Mouse (Mus musculus) myocyte (in vitro differentiated cells): ENCODE results near the gene Wdr74. TPM values are rescaled to one million over a fixed set of nuclear protein-coding genes. Genes with fewer than 3 reads are reported as not detected.

Experiments used
- H3K27me3 ChIP-seq: one replicate; pipeline ENCODE4 v1.6.1; 2011; ENCODE audit not compliant: control insufficient read depth, insufficient read depth, insufficient read length
- H3K36me3 ChIP-seq: one replicate; pipeline ENCODE4 v1.6.1; 2011; ENCODE audit not compliant: control insufficient read depth, insufficient read depth
- H3K4me2 ChIP-seq: one replicate; pipeline ENCODE4 v1.6.1; 2011; ENCODE audit warnings: low read depth, control low read depth
- H3K4me3 ChIP-seq: one replicate; pipeline ENCODE4 v1.5.1; 2011; ENCODE audit warnings: mild to moderate bottlenecking, control low read depth, moderate library complexity
- H3K79me2 ChIP-seq: one replicate; pipeline ENCODE4 v1.6.1; 2011; ENCODE audit not compliant: control insufficient read depth, insufficient read depth
- H3ac ChIP-seq: one replicate; pipeline ENCODE4 v1.6.1; 2011; ENCODE audit not compliant: control insufficient read depth, insufficient read length
- CEBPB ChIP-seq: IDR thresholded peaks from 2 replicates; pipeline ENCODE4 v1.6.1; 2011; ENCODE audit warnings: mild to moderate bottlenecking, moderate library complexity; ENCODE audit not compliant: poor library complexity, insufficient read depth, severe bottlenecking
- E2F4 ChIP-seq: IDR thresholded peaks from one replicate; pipeline ENCODE4 v1.6.1; 2011; ENCODE audit warnings: mild to moderate bottlenecking, control low read depth, moderate library complexity; ENCODE audit not compliant: insufficient read depth
- MAX ChIP-seq: IDR thresholded peaks from one replicate; pipeline ENCODE4 v1.6.1; 2011; ENCODE audit warnings: low read depth, mild to moderate bottlenecking, control low read depth
- MYOD1 ChIP-seq, 3 experiments: IDR thresholded peaks; one replicate each; pipeline ENCODE4 v1.6.1; 2011; ENCODE audit warnings: control low read depth in 2 of 3, low read depth in 2 of 3, mild to moderate bottlenecking in 2 of 3, moderate library complexity in 1 of 3; ENCODE audit not compliant: insufficient read length in 2 of 3, control insufficient read depth in 1 of 3
- MYOG ChIP-seq, 3 experiments: IDR thresholded peaks; one replicate each; pipeline ENCODE4 v1.6.1; 2011; ENCODE audit warnings: control low read depth in 2 of 3, low read depth in 2 of 3, mild to moderate bottlenecking in 2 of 3; ENCODE audit not compliant: insufficient read length in 2 of 3, control insufficient read depth in 1 of 3, insufficient read depth in 1 of 3
- POLR2A ChIP-seq: IDR thresholded peaks from one replicate; pipeline ENCODE4 v1.6.1; 2011; ENCODE audit warnings: low read depth, mild to moderate bottlenecking, control low read depth, moderate library complexity; ENCODE audit not compliant: insufficient read length
- POLR2AphosphoS2 ChIP-seq: IDR thresholded peaks from one replicate; pipeline ENCODE4 v1.6.1; 2011; ENCODE audit warnings: low read depth, control low read depth; ENCODE audit not compliant: insufficient read length
- REST ChIP-seq: IDR thresholded peaks from one replicate; pipeline ENCODE4 v1.6.1; 2011; ENCODE audit warnings: mild to moderate bottlenecking, control low read depth, moderate library complexity; ENCODE audit not compliant: insufficient read depth, insufficient read length
- SRF ChIP-seq: IDR thresholded peaks from one replicate; pipeline ENCODE4 v1.6.1; 2011; ENCODE audit warnings: low read depth; ENCODE audit not compliant: control insufficient read depth, insufficient read length
- TCF12 ChIP-seq: IDR thresholded peaks from one replicate; pipeline ENCODE4 v1.6.1; 2011; ENCODE audit warnings: mild to moderate bottlenecking, control low read depth; ENCODE audit not compliant: poor library complexity, insufficient read depth, severe bottlenecking
- TCF3 ChIP-seq: IDR thresholded peaks from one replicate; pipeline ENCODE4 v1.6.1; 2011; ENCODE audit warnings: low read depth, control low read depth; ENCODE audit not compliant: insufficient read length
- USF1 ChIP-seq: IDR thresholded peaks from one replicate; pipeline ENCODE4 v1.6.1; 2011; ENCODE audit warnings: low read depth, mild to moderate bottlenecking, control low read depth, moderate library complexity
- polyA plus RNA-seq: library from polyadenylated mRNA; unstranded; fragments of >200 nt; fragmentation: generic; extraction: Trizol; gene quantifications from one replicate; pipeline ENCODE4 v1.2.1, GENCODE M21; 2012; ENCODE audit warnings: missing spikeins

The Wdr74 gene
- polyA plus RNA-seq, 1 experiment = 109 TPM

- H3K36me3 ChIP-seq = peaks cover 13% of the 10 kb centered on the region
- no peaks in the 10 kb centered on the region for H3K27me3 ChIP-seq
- no peak overlapping the region for H3K4me3 ChIP-seq
- no peak for TF ChIP-seq TCF12
- no peak for TF ChIP-seq MAX
- TF ChIP-seq MYOD1 (IDR thresholded peaks at IDR 0.05; ENCODE audit: control insufficient read depth in 1 of 3, insufficient read length in 2 of 3, low read depth in 2 of 3) = no peak
- TF ChIP-seq E2F4 = no peak
- TF ChIP-seq POLR2AphosphoS2 = no peak
- no peak for TF ChIP-seq TCF3
- no peak for TF ChIP-seq USF1
- no peak for TF ChIP-seq CEBPB
- no peak for TF ChIP-seq SRF
- no peak for TF ChIP-seq REST
- no peak for TF ChIP-seq POLR2A
- TF ChIP-seq MYOG (IDR thresholded peaks at IDR 0.05; ENCODE audit: control insufficient read depth in 1 of 3, insufficient read depth in 1 of 3, insufficient read length in 2 of 3, low read depth in 2 of 3) = no peak
- peaks cover 21% of the 10 kb centered on the region for H3K79me2 ChIP-seq
- no peak overlapping the region for H3K4me2 ChIP-seq
- H3ac ChIP-seq = no peak overlapping the region
Observed at GRCm38 (mm10) chr19:8734334-8734733, 1.3 kb upstream of the Wdr74 start.

- H3K36me3 ChIP-seq = peaks cover 22% of the 10 kb centered on the region
- TF ChIP-seq POLR2AphosphoS2 (no peak), TCF3 (no peak), MYOG (IDR thresholded peaks at IDR 0.05; ENCODE audit: control insufficient read depth in 1 of 3, insufficient read depth in 1 of 3, insufficient read length in 2 of 3, low read depth in 2 of 3) (no peak), POLR2A (no peak), REST (no peak), CEBPB (no peak), SRF (no peak), E2F4 (no peak)
- H3K27me3 ChIP-seq = no peaks in the 10 kb centered on the region
- H3K4me2 ChIP-seq = peak overlapping the region; percentile 92
- peaks cover 21% of the 10 kb centered on the region for H3K79me2 ChIP-seq
- H3K4me3 ChIP-seq = peak overlapping the region; percentile 97
- peak overlapping the region; percentile 33 for H3ac ChIP-seq
Observed at GRCm38 (mm10) chr19:8736160-8736467, 487 bp downstream of the Wdr74 start.

GRCm38 (mm10) chr19:8738911-8739310 lies 3.3 kb downstream of the Wdr74 start:
- no peak for TF ChIP-seq REST
- TF ChIP-seq SRF = no peak
- TF ChIP-seq POLR2A = no peak
- no peak for TF ChIP-seq MAX
- no peak for TF ChIP-seq CEBPB
- TF ChIP-seq USF1 = no peak
- H3K4me3 ChIP-seq = no peak overlapping the region

GRCm38 (mm10) chr19:8739646-8740045 lies 4.0 kb downstream of the Wdr74 start:
- no peak overlapping the region for H3ac ChIP-seq
- no peak overlapping the region for H3K4me2 ChIP-seq
- no peaks in the 10 kb centered on the region for H3K27me3 ChIP-seq
- TF ChIP-seq POLR2AphosphoS2 (no peak), TCF12 (no peak), MAX (no peak), TCF3 (no peak)
- H3K79me2 ChIP-seq = peaks cover 46% of the 10 kb centered on the region
- no peak overlapping the region for H3K4me3 ChIP-seq
- peaks cover 41% of the 10 kb centered on the region for H3K36me3 ChIP-seq

More at GRCm38 (mm10) chr19:8738911-8739310, 3.3 kb downstream of the Wdr74 start:
- Histone ChIP-seq H3K27me3 (no peaks in the 10 kb centered on the region), H3K79me2 (peaks cover 44% of the 10 kb centered on the region), H3K36me3 (peaks cover 34% of the 10 kb centered on the region), H3ac (no peak overlapping the region), H3K4me2 (no peak overlapping the region)

- TF ChIP-seq POLR2A = no peak
- no peak for TF ChIP-seq TCF3
- no peak for TF ChIP-seq POLR2AphosphoS2
- no peak for TF ChIP-seq USF1
- no peak for TF ChIP-seq REST
- TF ChIP-seq E2F4 = no peak
- TF ChIP-seq MYOG (IDR thresholded peaks at IDR 0.05; ENCODE audit: control insufficient read depth in 1 of 3, insufficient read depth in 1 of 3, insufficient read length in 2 of 3, low read depth in 2 of 3) = no peak
- TF ChIP-seq CEBPB = no peak
- TF ChIP-seq SRF = no peak
- no peak for TF ChIP-seq MAX
- no peak for TF ChIP-seq MYOD1 (IDR thresholded peaks at IDR 0.05; ENCODE audit: control insufficient read depth in 1 of 3, insufficient read length in 2 of 3, low read depth in 2 of 3)
- TF ChIP-seq TCF12 = no peak
- Histone ChIP-seq H3ac (peak within 1 kb of the TSS; percentile 33), H3K36me3 (peaks cover 50% of the 10 kb centered on the region)
Observed at GRCm38 (mm10) chr19:8740603-8741002, 5.0 kb downstream of the Wdr74 start, which contains the start of gene 1700092M07Rik. Gene 1700092M07Rik, plus strand, starts transcription at chr19:8740718.

More at GRCm38 (mm10) chr19:8740603-8741002, 5.0 kb downstream of the Wdr74 start, which contains the start of gene 1700092M07Rik:
- Histone ChIP-seq H3K4me3 (peak within 1 kb of the TSS; percentile 98), H3K4me2 (peak within 1 kb of the TSS; percentile 30), H3K27me3 (no peaks in the 10 kb centered on the region), H3K79me2 (peaks cover 46% of the 10 kb centered on the region)
